Mouse (Mus musculus) cerebral cortex, adult 2 months (tissue): ENCODE data around the gene Tapt1.

ENCODE experiments used
- WGBS: fragments of 180-500 bp; shearing (Covaris S2); methylation state at CpG from one replicate; pipeline ENCODE4 v1.1.7; 2018; 5-methylcytosine and 5-hydroxymethylcytosine counted together

Tapt1 gene

GRCm38 (mm10) chr5:44226521-44227461 lies at the start of gene Tapt1:
TSS of gene Tapt1 (minus strand) at chr5:44226626.
- 1% methylated on average over 120 of the region's 121 CpGs for WGBS

DNA sequence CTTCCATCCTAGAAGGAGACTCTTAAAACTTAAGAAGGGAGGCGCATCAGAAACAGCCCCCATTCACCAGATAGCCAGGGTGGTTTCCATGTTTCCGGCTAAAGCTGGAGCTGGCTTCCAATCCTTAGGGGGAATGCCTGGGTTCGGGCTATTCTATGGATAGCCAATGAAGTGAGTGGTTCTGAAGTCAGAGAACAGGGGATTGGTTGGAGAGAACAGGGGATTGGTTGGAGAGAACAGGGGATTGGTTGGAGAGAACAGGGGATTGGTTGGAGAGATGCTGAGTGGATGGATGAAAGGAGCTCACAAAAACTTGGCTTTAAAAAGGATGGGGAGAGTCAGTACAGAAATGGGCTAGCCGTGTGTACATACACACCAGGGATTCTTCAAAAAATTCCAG lies 45.1 kb upstream of the Tapt1 start:
- 80% methylated on average over 4 of the region's 4 CpGs for WGBS

- WGBS, result 55% methylated on average over 3 of the region's 3 CpGs
Observed at GRCm38 (mm10) chr5:44268524-44268923, 42.1 kb upstream of the Tapt1 start.

- 68% methylated on average over 4 of the region's 5 CpGs for WGBS
Observed at GRCm38 (mm10) chr5:44261691-44262090, 35.3 kb upstream of the Tapt1 start.

DNA sequence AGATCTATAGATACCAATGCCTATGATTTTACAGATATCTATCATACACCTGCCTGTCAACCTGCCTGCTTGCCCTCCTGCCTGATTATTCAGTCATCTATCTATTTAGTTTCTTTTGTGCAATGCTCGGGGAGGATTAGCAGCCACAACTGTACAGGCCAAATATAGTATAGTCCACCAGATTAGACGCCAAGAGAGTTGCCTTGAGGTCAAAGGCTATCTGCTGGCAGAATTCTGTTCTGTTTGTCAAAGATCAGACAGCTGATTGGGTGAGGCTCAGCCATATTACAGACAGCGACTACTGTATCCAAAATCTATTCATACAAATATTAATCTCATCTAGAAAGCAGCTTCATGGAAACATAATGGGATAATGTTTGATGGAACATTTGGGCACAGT lies 34.7 kb upstream of the Tapt1 start:
- 85% methylated on average over 3 of the region's 3 CpGs for WGBS

DNA sequence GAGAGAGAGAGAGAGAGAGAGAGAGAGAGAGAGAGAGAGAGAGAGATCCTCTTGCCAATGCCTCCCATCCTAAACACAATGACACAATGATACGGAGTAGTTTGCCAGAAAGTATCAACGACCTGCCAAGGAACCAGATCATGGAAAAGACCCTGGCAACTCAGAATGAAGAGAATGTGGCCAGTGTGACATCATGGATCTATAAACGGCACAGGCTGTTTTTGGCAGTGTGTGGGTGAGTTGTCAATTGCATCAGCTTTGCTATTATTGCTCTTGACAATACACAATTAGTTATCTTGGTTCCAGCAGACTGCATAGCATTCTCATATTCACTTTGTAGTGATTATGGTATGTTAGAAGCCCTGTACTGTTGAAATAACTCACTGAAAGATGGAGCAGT lies 33.3 kb upstream of the Tapt1 start:
- WGBS, result 33% methylated on average over 3 of the region's 3 CpGs

DNA sequence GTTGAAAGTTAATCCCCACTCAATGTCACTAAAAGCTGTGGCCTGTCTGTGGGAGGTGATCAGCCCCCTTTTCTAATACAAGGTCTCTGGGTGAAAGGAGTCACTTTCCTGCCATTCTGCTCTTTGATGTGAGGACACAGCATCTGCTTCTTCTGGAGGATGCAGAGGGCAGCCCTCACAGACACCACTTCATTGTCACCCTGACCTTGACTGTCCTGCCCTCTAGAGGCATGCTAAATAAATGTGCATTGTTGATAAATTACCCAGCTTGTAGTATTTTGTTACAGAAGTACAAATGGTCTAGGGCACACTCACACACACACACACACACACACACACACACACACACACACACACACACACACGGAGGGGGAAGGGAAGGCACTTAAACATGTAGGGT lies 31.7 kb upstream of the Tapt1 start:
- WGBS, result 56% methylated on average over 1 of the region's 1 CpGs

DNA sequence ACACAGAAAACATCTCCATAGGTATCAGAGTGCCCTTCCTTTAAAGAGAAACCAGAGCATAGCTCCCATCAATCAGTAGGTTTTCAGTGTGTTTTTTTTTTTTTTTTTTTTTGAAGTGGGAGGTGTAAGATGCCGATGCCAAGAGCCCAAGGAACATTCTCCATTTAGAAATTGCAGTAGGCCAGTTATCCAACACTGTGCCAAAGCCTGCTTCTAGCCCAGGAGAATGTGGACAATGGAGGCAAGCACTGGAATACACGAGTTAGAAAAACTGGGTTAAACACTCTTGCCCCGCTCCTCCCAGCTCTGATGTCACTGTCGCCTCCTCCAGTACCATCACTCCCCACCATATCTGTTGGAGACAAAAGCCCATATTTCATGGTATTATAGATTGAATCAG lies 31.0 kb upstream of the Tapt1 start:
- WGBS, result 34% methylated on average over 4 of the region's 4 CpGs

- WGBS, result 92% methylated on average over 3 of the region's 3 CpGs
Observed at GRCm38 (mm10) chr5:44256512-44256911, 30.1 kb upstream of the Tapt1 start.

- WGBS, result 74% methylated on average over 7 of the region's 7 CpGs
Observed at GRCm38 (mm10) chr5:44255756-44256398, 29.5 kb upstream of the Tapt1 start.

DNA sequence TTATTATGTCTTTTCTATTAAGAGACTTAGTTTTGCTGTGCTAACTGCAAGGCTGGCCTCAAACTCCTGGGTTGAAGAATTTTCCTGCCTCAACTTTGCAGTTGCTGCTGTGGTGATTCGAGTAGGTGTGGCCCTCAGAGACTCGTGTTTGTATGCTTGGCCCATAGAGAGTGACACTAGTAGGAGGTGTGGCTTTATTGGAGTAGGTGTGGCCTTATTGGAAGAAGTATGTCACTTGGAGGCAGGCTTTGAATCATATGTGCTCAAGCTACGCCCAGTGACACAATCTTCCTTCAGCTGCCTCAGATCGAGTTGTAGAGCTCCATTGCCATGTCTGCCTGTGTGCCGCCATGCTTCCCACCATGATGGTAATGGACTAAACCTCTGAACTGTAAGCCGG lies 27.0 kb upstream of the Tapt1 start:
- 92% methylated on average over 6 of the region's 6 CpGs for WGBS

GRCm38 (mm10) chr5:44252395-44252794 lies 26.0 kb upstream of the Tapt1 start:
- WGBS, result 83% methylated on average over 4 of the region's 4 CpGs

DNA sequence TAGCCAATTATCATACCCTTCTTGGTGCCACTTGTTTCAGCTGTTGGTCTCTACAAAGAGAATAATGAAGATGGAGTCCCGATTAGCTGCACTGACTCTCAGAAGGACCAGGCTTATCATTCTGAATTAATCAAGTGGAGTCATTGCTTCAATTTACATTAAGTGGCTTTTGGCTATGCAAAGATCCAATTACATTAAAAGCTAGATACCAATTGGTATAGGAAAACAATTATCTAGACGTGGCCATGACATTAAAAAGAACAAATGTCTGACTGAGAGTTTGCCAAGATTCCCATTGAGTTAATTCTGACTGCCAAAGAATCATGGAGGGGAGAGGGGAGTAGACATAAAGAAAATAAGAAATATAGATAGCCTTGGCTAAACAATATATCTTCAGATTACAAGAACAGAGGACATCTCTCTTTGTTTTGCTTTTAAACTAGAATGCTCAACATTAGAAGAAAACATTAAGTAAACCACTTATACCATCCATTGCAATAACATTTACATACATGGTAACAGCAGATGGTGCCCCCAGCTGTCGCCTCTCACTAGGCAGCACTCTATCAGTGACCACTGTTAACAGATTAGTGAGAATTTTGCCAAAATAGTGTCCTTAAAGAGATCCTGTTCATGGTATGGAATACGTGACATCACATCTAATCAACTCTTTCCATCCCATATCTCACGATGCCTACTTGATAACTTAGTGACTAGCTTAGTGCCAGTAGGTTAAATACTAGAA lies 24.0 kb upstream of the Tapt1 start:
- 64% methylated on average over 5 of the region's 5 CpGs for WGBS

- WGBS, result 94% methylated on average over 6 of the region's 6 CpGs
Observed at GRCm38 (mm10) chr5:44249363-44249762, 22.9 kb upstream of the Tapt1 start.

- WGBS, result 43% methylated on average over 11 of the region's 11 CpGs
Observed at GRCm38 (mm10) chr5:44246493-44247217, 20.2 kb upstream of the Tapt1 start.

DNA sequence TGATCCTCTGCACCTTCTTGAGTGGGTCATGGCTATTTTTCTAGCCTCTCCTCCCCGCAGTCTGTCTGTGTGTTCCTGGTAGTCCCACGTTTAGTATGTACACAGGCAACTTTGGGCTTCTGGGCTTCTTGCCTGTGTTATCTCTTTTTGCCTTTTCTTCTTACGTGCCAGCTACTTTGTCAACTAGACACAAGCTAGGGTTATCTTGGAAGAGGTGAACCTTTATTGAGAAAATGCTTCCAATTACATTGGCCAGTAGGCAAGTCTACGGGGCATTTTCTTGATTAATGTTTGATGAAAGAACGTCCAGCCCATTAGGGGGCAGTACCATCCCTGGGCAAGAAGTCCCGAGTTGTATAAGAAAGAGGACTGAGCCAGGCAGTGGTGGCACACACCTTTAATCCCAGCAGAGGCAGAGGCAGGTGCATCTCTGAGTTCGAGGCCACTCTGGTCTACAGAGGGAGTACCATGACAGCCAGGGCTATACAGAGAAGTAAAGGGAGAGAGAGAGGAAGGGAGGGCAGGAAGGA lies 18.5 kb upstream of the Tapt1 start:
- 56% methylated on average over 7 of the region's 7 CpGs for WGBS

DNA sequence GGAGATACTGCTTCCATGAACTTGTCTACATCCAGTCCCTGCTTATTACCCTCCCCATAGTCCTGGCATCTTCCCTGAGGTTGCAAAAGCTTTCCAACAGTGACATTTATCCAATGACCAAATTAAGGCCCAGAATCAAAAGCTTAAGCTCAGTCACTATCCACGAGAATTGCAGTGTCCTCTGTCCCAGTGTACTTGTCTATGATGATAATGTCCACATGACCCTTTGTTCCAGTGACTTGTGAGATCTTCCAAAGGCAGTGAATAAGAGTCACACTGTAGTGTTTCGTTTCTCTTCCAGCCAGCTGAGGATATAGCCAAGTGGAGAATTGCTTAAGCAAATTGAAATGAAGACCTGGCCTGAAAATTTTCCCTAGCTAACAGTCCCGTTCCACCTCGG lies 16.4 kb upstream of the Tapt1 start:
- 82% methylated on average over 4 of the region's 4 CpGs for WGBS

- WGBS, result 100% methylated on average over 1 of the region's 1 CpGs
Observed at GRCm38 (mm10) chr5:44241726-44242125, 15.3 kb upstream of the Tapt1 start.

DNA sequence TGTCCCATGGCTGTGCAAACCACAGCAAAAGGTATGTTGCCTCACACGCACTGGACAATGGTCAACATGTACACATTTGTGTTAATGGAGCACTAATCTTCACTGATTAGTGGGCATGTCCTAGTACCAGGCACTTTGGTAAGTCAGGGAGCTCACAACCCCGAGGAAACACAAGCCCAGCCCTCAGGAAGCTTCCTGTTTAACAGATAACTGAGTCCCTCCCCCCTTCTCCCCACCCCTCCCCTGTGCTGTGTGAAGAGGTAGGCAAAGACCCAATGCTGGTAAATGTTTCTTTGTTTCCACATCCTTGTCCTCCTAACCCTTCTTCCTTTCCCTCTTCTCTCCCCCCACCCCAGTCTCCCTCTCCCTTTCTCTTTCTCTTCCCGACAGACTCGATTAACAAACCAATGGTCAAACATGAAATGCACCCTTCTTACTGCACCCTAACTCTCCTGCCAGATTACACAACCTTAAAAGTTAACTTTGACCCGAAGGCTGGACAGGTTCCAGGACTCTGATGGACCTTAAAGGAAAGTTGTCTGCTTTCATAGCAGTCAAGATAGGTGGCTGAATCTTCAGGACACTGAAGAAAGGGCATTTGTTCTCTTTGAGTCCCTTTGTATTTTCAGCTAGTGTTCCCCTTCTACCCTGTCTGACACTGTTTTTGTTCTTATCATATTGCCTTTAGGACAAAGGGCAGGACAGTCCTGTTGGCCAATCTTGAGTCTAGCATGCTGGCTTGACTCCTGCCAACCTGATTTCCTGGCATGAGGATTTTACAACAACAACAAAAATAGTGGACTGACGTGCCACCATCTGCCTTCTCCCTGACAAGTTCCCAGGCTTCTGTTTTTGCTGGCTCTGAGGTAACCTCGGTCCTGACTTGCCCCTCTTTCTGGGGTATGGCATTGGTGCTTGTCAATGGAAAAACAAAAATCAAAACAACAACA lies 13.0 kb upstream of the Tapt1 start:
- WGBS, result 60% methylated on average over 7 of the region's 7 CpGs

- 79% methylated on average over 7 of the region's 7 CpGs for whole genome bisulfite sequencing
Observed at GRCm38 (mm10) chr5:44238201-44238600, 11.8 kb upstream of the Tapt1 start.
